Mouse (Mus musculus): ENCODE measurements around the gene D17H6S53E. TPM values are rescaled to one million over a fixed set of nuclear protein-coding genes. Genes with fewer than 3 reads are reported as not detected.

Gene D17H6S53E
- total RNA-seq (2023), result 10 to 100 TPM; 26.0 to 26.8 TPM

DNA sequence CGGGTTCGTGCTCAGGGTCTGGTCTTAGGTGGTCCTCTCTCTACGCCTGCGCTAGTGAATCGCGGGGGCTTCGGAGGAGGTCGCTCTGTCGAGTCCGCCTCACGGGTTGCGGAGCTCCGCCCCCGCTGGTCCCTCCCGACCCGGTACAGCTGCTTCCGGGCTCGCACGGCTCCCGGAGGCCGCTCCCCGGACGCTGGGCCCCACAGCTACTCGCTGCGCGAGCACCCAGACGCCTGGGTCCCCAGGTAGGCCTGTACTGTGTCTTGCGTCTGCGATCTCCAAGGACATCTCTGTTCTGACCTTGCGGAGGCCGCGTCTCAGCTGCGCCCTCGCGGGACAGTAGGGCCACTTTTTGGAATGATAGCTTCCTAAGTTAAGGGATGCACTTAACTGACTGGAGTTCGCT lies at the start of gene D17H6S53E:
Gene D17H6S53E (plus strand): TSS at position 168 of the 406 bp plus-strand sequence.

DNA sequence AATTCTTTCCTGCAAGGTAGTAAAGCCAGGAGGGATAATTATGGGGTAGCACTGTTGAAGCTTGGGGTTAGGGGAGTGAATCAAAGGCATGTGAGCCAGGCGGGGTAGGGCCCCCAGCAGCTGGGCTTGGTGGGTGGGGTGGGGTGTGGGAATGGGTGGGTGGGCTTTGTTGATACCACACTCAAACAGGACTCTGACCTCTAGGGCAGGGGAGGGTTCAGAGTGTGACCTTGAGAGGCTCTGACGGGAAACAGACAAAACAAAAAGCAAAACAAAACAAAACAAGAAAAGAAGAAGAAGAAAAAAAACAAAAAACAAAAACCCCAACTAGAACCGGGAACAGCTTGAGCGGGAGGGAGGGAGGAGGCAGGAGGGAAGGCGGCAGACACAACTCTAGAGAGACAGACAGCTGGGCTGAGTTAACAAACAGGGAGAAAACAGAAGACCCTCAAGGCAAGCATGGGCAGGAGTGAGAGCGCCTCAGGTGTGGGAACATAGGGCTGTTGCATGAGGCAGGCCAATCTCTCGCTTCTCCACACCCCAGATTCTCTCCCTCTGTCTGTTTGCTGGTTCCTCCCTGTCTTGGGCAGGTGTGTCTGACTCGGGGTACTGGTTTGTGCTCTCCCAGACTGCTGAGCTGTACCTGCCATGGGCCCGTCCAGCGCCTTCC lies 49.5 kb upstream of the D17H6S53E start, which contains the start of gene Ly6g6e:
Gene Ly6g6e (plus strand): TSS at position 396 of the 670 bp plus-strand sequence.

DNA sequence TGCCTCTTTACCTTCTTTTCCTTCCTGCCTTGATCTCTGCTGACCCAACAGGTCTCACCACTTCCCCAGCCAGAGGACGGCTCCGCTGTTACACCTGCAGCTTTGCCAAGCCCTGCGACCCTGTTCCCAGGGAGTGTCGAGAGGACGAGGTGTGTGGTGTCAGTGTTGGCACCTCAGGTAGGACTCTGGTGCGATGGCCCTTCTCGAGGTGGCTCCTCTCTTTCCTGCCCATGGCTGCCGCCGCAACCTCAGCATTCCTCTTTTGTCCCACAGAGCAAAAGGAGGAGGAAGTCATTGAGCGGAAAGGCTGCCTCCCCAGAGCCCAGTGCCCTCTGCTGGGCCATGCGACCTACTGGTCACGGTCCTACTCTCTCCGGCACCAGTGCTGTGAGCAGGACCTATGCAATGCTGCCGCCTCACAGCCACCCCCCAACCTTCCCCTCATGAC lies 48.4 kb upstream of the D17H6S53E start, which contains the start of gene Ly6g6d:
Gene Ly6g6d (minus strand): TSS at position 280 of the 448 bp plus-strand sequence.

DNA sequence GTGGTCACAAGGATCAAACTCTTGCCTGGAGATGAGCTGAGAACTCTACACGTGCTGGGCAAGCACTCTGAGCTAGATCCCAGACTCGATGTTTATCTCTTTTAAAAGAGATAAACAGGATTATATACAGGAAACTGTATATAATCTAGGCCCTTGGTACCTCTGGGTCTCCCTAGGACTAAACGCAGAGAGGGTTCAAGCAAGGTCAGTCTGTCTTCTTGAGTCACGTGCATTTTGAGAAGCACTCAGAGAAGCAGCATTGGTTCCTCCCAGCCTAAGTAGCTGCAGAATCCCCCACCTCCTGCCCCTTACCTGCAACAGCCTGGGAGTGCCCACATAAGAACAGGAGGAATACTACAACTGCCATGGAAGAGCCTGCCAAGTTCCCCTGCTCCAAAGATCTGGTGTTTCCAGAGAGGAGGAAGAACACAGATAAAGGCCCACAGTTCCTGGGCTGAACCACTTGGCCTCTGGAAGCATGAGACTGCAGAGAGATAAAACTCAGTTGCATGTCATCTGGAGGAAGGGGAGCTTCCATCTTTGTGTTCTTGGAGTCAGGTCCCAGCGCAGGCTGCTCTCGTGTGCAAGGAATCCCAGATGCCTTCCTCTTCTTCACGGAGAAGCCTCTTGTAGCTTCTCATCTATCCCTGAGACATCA lies 40.8 kb upstream of the D17H6S53E start, which contains the start of gene Ly6g6f:
Gene Ly6g6f (minus strand): TSS at position 403 of the 658 bp plus-strand sequence.

DNA sequence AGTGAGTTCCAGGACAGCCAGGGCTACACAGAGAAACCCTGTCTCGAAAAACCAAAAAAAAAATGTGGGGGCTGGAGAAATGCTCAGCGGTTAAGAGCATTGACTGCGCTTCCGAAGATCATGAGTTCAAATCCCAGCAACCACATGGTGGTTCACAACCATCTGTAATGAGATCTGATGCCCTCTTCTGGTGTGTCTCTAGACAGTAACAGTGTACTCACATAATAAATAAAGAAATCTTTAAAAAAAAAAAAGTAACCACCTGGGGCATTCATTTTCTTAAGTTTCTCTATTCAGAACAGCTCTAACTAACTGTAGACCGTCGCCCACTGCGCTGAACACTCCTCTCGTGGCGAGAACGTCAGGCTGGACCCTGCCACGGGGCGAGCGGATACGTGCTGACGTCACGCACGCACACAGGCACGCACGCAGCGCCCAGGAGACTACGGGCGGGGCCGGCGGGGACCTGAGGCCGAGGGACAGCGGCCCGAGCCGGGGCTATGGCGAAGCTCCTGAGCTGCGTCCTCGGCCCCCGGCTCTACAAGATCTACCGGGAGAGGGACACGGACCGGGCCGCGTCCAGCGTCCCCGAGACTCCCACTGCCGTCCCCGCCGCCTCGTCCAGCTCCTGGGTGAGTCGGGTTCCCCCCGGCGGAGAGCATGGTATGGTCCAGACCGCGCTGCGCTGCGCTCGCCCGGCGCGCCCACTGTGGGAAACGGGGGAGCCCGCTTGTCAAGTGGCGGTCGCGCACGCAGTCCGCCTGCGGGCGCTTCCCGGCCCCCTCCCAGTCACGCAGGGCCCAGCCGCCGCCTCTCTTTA lies 37.1 kb upstream of the D17H6S53E start, which contains the start of gene Abhd16a:
Gene Abhd16a (plus strand): TSS at position 439 of the 820 bp plus-strand sequence.

DNA sequence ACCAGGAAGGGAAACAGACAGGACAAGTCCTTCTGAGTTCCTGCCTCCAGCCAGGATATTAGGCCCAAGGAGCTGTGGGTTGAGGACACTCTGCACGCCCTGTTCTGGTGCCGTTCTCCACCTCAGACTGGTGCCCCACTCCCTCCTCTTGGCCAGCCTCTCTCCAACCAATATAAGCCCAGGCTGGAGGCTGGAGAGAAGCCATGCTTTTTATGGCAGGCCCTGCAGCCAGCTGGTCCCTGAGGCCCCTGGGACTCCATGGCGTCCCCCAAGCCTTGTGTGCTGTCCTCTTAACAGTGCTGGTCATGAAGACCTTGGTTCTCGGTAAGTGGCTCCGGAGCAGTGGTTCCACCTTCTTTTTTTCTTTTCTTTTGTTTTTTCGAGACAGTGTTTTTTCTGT lies 18.1 kb upstream of the D17H6S53E start, which contains the start of gene Ly6g5c:
Gene Ly6g5c (plus strand): TSS at position 183 of the 400 bp plus-strand sequence.

DNA sequence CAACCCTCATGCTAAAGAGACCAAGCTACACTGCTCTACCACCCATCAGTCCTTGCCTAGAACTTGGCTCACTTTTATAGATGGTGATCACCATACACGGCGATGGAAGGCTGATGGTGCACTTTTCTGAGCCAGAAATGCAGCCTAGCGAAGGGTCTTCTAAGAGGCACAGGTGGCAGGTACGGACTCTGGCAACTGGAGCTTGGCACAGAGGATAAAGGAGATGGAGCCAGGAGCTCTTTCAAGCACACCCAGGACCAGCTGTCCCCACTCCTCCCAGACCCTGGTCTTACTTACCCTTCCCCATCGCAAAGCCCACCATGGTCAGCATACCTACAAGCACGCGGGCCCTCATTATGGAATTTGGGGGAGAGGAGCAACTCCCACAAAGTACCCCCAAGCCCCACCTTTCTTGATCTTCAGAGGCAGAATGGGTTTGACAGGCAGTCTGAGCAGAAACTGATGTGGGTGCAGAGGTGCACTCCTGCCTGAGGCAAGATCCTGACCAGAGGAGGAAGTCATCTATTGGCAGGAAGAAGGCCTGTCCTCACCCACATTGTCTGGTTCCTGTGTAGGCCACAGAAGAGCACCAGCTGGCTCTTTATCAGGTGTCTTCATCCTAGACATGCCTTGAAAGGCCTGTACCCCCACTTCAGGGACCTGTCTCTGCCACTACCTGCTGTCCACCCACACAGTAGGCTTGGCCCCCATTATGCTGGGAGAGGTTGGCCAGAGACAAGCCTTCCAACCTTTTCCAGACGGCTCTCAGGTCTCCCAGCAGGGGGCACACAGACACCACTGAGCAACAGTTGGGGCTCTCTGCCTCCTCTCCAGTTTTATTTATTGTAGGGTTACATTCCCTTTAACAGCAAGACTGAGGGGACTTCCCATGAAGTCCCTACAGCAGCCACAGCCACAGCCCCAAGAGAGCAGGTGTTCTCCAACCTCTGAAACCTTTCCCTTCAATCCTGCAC lies 10.8 kb upstream of the D17H6S53E start, which contains the start of gene Ly6g5b:
Gene Ly6g5b (minus strand): TSS at position 383 of the 974 bp plus-strand sequence.

DNA sequence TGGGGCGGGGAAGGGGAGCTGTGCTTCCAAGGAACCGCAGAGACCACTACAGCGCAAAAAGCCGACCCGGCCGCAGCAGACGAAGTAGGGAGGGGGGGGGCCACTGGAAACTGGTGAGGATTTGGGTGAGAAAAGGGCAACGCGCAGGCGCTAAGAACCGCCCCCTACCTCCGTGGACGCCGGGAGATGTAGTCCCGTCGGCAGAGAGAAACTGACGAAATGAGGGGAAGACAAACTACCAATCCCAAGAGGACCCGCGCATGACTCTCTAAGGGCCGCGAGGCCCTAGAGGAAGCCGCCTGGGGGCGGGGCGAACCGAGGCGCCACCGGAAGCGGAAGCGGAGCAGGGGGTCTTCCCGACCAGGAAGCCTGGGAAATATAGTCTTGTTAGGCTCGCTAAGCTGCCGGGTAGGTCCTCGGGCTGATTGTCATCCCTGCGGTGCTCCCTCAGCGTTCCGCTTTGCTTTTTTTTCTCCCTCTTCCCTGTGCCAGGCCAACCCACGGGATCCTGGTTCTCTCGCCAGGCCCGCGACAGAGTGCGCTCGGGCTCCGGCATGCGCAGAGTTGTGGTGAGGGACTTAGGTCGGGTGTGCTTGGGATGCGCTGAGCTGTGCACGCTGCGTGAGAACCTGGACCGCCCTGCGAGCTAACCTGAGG lies 4.9 kb upstream of the D17H6S53E start, which contains the start of gene Gpank1:
Gene Gpank1 (plus strand): TSS at position 313 of the 657 bp plus-strand sequence.

DNA sequence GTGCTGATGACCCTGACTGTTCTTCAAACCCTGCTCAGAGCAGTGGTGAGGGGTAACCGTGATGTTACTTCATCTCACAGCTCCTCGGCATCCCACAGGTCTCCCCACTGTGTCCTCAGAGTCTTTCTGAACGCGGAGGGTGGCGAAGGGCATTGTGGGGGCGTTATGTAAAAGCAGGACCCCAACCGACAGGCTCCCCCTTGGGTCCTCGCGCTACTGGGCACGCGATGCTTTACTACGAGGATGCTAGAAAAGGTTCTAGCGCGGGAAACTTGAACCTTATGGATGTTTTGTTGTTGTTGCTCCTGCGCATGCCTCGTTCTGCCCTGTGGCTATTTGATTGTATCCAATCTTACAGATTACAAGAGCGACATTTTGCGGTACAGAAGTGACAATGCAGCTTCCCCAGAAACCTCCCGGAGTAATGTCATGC lies 4.3 kb upstream of the D17H6S53E start, which contains the start of gene Csnk2b:
Gene Csnk2b (minus strand): TSS at position 183 of the 433 bp plus-strand sequence.

DNA sequence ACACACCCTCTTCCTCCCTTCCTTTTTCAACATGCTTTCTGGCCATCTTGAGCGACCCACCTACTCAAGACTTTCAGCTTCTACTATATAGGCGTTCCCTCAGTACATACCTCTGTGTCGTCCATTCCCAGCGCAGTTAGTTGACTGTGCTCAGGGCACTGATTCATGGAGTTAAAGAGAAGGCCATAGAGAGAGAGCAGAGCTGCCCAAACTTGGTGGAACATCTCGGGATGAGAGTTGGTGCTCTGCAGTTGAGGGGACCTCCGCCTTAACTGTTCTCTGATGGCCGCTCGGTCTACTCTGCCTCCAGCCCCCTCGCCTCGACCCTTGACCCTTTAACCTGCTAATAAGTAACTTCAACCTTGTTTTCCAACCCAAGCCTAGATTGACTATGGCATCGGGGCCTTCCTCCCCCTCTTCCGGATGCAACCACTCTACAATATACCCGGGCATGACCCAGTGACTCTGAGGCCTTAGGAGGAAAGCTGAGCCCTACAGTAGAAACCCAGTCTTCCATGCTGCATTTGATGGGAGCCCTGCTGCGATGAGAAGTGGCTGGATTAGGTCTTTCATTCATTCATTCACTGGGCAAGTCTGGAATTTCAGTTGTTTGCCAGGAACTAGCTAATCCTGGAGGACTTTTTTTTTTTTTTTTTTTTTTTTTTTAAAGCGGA lies 5.5 kb downstream of the D17H6S53E start, which contains the start of gene Apom:
Gene Apom (minus strand): TSS at position 551 of the 674 bp plus-strand sequence.

DNA sequence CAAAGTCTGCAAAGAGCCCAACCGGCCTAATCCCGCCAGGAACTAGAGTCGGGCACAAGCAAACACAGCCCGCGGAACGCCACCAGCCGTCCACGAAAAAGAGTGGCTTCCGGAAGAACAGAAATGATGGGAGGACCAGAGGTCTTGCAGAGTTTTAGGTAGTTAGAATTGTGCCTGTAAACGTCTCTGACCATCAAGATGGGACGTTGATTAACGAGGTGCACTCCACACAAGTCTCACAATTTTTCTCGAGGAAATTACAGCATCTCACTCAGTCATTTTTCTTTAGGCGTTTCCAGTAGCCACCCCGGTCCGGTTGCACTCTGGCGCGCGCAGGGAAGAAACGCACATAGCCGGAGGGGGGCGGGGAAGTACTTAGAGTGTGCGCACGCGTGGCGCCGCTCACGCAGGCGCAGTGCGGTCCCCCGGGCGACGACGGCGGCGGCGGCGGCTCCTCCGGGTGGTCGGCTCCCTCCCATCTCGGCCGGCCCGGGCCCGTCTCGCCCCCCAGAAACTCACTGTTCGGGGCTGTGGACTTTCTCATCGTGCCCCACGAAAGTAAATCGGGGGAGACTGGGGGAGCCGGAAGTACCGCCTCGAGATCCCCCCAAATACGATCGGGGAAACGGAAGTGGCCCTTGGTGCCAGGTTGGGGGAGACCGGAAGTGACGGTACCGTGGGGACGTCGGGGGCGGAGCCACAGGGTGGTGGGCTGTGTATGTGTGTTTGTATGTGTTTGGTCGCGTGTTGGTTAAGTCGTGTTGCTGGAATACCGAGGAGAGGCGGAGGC lies 8.8 kb downstream of the D17H6S53E start, which contains the start of gene Bag6:
Gene Bag6 (plus strand): TSS at position 378 of the 790 bp plus-strand sequence.

DNA sequence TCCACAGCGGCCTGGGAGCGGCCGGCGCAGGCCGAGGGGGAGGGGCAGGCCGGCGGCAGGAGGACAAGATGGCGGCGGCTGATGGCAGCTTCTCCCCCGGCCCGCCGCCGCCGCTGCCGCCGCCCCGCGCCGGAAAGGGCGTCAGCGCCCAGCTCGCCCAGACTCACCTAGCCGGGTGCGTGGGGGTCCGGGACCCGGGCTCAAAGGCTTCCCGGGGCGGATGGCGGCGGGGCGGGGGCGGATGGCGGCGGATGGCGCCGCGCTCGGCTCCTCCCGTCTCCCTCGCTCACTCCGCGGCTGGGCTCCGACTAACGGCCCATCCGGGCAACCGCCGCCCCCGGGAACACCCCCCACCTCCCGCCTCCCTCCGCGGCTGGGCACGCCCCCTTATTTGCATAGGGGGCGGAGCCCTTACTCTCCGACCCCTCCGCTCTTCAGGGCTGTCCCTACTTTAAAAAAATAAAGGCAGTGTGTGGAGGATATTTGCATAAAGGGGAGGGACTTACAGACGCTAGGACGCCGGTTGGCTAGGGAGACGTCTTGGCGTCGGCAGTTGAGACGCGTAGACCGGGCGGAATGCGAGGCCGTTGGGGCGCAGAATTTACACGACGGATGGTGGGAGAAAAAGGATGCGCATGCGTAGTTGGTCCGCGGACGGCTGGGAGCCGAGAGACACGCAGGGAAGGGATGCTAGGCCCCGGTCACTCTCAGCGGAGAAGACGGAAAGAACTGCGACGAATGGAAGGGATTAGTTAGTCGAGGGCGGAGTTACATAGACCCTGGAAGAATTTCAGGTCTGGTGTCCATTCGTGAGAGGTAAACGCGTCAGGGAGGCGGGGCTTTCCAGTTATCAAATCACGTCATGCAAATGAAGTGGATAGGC lies 38.6 kb downstream of the D17H6S53E start, which contains the start of gene Prrc2a:
Gene Prrc2a (minus strand): TSS at position 330 of the 883 bp plus-strand sequence.

DNA sequence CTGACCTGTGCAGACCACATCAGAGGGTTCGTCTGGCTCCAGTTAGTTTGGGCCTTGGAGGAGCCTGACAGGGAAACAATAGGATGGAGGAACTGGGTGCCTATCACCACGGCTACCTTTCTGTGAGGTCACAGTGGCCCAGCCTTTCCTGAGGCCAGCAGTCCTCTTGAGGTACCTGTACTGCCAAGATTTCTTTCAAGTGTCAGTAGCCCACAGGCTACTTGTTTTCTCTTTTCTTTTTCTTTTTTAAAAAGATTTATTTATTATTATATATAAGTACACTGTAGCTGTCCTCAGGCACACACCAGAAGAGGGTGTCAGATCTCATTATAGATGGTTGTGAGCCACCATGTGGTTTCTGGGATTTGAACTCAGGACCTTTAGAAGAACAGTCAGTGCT lies 49.8 kb downstream of the D17H6S53E start, which contains the start of gene Aif1:
Gene Aif1 (minus strand): TSS at position 101 of the 400 bp plus-strand sequence.

